Mouse (Mus musculus) stomach, embryonic 15.5 days (tissue): ENCODE data around the gene Apobec2. TPM values are rescaled to one million over a fixed set of nuclear protein-coding genes. Genes with fewer than 3 reads are reported as not detected.

ENCODE experiments used
- ATAC-seq: fragments of 200-750 bp; cut with Nextera tagmentation; 2 replicates; pipeline ENCODE4 v1.8.0; 2017; ENCODE audit warnings: low read depth, moderate number of reproducible peaks, moderate TSS enrichment; ENCODE audit not compliant: insufficient read depth, low FRiP score
- H3K27ac ChIP-seq: fragments of 300-500 bp; sonication (generic); 2 replicates; pipeline ENCODE4 v1.5.1; 2015; ENCODE audit warnings: mild to moderate bottlenecking, inconsistent platforms
- H3K27me3 ChIP-seq: fragments of 300-500 bp; sonication (generic); replicated peaks from 2 replicates; pipeline ENCODE4 v1.6.1; 2015; ENCODE audit warnings: inconsistent platforms
- H3K36me3 ChIP-seq: fragments of 300-500 bp; sonication (generic); 2 replicates; pipeline ENCODE4 v1.6.1; 2015; ENCODE audit warnings: inconsistent platforms
- H3K4me1 ChIP-seq: fragments of 300-500 bp; sonication (generic); 2 replicates; pipeline ENCODE4 v1.6.1; 2015; ENCODE audit warnings: inconsistent platforms
- H3K4me2 ChIP-seq: fragments of 300-500 bp; sonication (generic); 2 replicates; pipeline ENCODE4 v1.6.1; 2015; ENCODE audit warnings: mild to moderate bottlenecking, inconsistent platforms
- H3K4me3 ChIP-seq: fragments of 300-500 bp; sonication (generic); replicated peaks from 2 replicates; pipeline ENCODE4 v1.5.1; 2015; ENCODE audit warnings: inconsistent platforms
- H3K9ac ChIP-seq: fragments of 300-500 bp; sonication (generic); 2 replicates; pipeline ENCODE4 v1.6.1; 2015; ENCODE audit warnings: inconsistent platforms
- H3K9me3 ChIP-seq: fragments of 300-500 bp; sonication (generic); 2 replicates; pipeline ENCODE4 v1.6.1; 2016; ENCODE audit warnings: inconsistent platforms
- WGBS: fragments of 180-500 bp; shearing (Covaris S2); methylation state at CpG from one replicate; pipeline ENCODE4 v1.1.7; 2015; 5-methylcytosine and 5-hydroxymethylcytosine counted together
- polyA plus RNA-seq: library from polyadenylated mRNA; unstranded; fragments of >200 nt; fragmentation: Nextera tagmentation; extraction: Ambion mirVana; gene quantifications from 2 replicates; pipeline ENCODE4 v1.2.1, GENCODE M21; 2015

The Apobec2 gene
- polyA plus RNA-seq, 1 experiment from 2014 or later = 4.4 TPM

- ATAC-seq = no peak
- Histone ChIP-seq H3K9ac (no peak overlapping the region), H3K36me3 (0 out of 2 replicates have a peak, but pooled peaks cover under 1% of the 10 kb centered on the region), H3K27ac (no peak overlapping the region), H3K4me1 (peaks cover 13% of the 10 kb centered on the region; the same call in 1 of the 2 replicates), H3K9me3 (no peaks in the 10 kb centered on the region), H3K4me3 (no peak overlapping the region), H3K4me2 (no peak overlapping the region), H3K27me3 (no peaks in the 10 kb centered on the region)
- 78% methylated on average over 1 of the region's 1 CpGs for WGBS
These were observed 28.0 kb downstream of the Apobec2 start for GRCm38 (mm10) chr17:48404706-48405105.

DNA sequence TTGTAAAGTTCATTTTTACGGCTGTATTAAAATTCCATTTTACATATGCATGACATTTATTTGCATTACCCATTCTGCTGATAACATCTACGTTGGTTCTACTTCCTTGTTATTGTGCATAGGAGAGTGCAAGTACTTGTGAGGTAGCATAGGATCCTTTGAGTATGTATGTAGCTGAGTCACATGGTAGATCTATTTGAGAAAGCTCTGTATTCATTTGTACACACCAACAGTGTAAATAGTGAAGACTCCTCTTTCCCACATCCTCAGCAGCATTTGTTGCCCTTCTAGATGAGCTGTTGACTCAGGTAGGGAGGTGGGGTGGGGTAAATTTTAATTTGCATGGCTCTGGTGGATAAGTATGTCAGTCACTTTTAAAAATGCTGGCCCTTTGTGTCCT, 28.9 kb downstream of the Apobec2 start:
- H3K9me3 ChIP-seq = no peaks in the 10 kb centered on the region
- no peak overlapping the region for H3K4me2 ChIP-seq
- H3K27ac ChIP-seq = no peak overlapping the region
- H3K27me3 ChIP-seq = no peaks in the 10 kb centered on the region
- H3K4me3 ChIP-seq = no peak overlapping the region
- peaks cover 9% of the 10 kb centered on the region for H3K36me3 ChIP-seq
- 80% methylated on average over 2 of the region's 2 CpGs for WGBS
- peaks cover 13% of the 10 kb centered on the region; the same call in 1 of the 2 replicates for H3K4me1 ChIP-seq
- no peak overlapping the region for H3K9ac ChIP-seq
- ATAC-seq = no peak

GRCm38 (mm10) chr17:48402751-48403150, 30.0 kb downstream of the Apobec2 start:
- H3K4me3 ChIP-seq = no peak overlapping the region
- peaks cover 16% of the 10 kb centered on the region for H3K36me3 ChIP-seq
- no peak overlapping the region for H3K27ac ChIP-seq
- no peak overlapping the region for H3K9ac ChIP-seq
- H3K27me3 ChIP-seq = no peaks in the 10 kb centered on the region
- no peak for ATAC-seq
- H3K4me1 ChIP-seq = peaks cover 7% of the 10 kb centered on the region; the same call in 1 of the 2 replicates
- WGBS = 87% methylated on average over 3 of the region's 3 CpGs
- H3K4me2 ChIP-seq = no peak overlapping the region
- H3K9me3 ChIP-seq = no peaks in the 10 kb centered on the region

DNA sequence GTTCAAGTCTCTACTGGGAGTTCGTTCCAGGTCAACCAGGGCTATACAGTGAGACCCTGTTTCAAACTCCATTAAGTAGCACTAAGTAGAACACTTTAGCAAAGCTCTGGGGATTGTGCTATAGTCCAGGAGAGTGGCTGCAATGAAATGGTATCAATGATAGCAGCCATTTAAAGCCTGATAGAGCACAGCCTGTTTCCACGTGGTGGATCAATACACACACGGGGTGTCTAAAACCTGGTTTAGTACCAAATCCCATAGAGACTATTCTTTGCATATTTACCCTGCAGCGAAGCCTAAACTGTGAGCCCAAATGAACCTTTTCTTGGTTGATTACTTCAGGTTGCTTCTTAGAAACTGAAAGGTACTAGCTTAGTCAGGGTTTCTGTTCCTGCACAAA, 31.0 kb downstream of the Apobec2 start:
- Histone ChIP-seq H3K27me3 (no peaks in the 10 kb centered on the region), H3K27ac (no peak overlapping the region), H3K4me3 (no peak overlapping the region), H3K9ac (no peak overlapping the region), H3K4me1 (no peaks in the 10 kb centered on the region), H3K4me2 (no peak overlapping the region), H3K36me3 (peaks cover 16% of the 10 kb centered on the region), H3K9me3 (no peaks in the 10 kb centered on the region)
- 84% methylated on average over 4 of the region's 4 CpGs for WGBS
- ATAC-seq = no peak

- H3K4me2 ChIP-seq = no peak overlapping the region
- WGBS = 91% methylated on average over 3 of the region's 3 CpGs
- H3K4me1 ChIP-seq = no peaks in the 10 kb centered on the region
- H3K9me3 ChIP-seq = no peaks in the 10 kb centered on the region
- ATAC-seq = no peak
- H3K4me3 ChIP-seq = no peak overlapping the region
- H3K27ac ChIP-seq = no peak overlapping the region
- H3K27me3 ChIP-seq = no peaks in the 10 kb centered on the region
- no peak overlapping the region for H3K9ac ChIP-seq
- peaks cover 65% of the 10 kb centered on the region for H3K36me3 ChIP-seq
These were observed 40.1 kb downstream of the Apobec2 start for GRCm38 (mm10) chr17:48392616-48393015.

DNA sequence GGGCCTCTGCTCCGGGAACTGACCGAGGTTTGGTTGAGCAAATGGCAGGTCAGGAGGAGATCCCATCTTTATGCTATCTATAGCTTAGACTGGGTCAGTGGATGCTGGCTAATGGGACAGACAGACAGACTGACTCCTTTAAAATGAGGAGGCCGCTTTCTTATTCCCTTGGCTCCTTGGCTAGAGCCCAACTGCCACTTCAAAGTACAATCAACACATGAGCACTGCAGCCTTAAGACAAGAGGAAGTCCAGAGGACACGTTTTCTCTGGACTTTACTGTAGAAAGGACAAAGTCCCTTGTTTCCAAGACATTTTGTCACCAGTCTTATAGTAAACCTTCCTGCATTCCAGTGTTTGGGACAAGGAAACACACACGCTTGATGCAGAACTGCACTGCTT, 41.3 kb downstream of the Apobec2 start:
- 84% methylated on average over 5 of the region's 5 CpGs for WGBS
- Histone ChIP-seq H3K9me3 (no peaks in the 10 kb centered on the region), H3K36me3 (peaks cover 74% of the 10 kb centered on the region), H3K4me1 (no peaks in the 10 kb centered on the region), H3K9ac (no peak overlapping the region), H3K27ac (no peak overlapping the region), H3K4me3 (no peak overlapping the region), H3K27me3 (no peaks in the 10 kb centered on the region), H3K4me2 (no peak overlapping the region)
- no peak for ATAC-seq

DNA sequence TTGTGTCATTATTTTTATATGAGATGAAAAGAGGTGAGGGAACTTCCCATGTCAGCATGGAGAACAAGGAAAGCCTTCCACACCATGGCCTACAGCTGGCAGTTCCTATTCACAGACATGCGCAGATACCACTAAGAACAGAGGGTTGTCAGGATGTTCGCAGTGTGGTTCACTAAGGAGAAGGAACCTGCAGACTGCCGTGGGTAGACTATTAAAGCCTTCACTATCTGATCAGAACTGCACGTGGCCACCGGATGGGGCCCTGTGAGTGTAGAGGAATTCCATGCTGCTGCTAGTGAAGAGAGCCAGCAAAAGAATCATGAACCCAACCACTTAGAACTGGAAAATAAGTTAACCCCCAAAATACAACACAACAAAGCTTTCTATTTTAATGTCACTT, 43.3 kb downstream of the Apobec2 start:
- WGBS = 87% methylated on average over 5 of the region's 5 CpGs
- Histone ChIP-seq H3K9me3 (no peaks in the 10 kb centered on the region), H3K4me3 (no peak overlapping the region), H3K27ac (no peak overlapping the region), H3K36me3 (peaks cover 72% of the 10 kb centered on the region), H3K4me2 (no peak overlapping the region), H3K4me1 (no peaks in the 10 kb centered on the region), H3K27me3 (no peaks in the 10 kb centered on the region), H3K9ac (no peak overlapping the region)
- no peak for ATAC-seq

GRCm38 (mm10) chr17:48388666-48389065, 44.1 kb downstream of the Apobec2 start:
- peaks cover 68% of the 10 kb centered on the region for H3K36me3 ChIP-seq
- no peaks in the 10 kb centered on the region for H3K9me3 ChIP-seq
- H3K4me1 ChIP-seq = no peaks in the 10 kb centered on the region
- no peak for ATAC-seq
- H3K4me2 ChIP-seq = no peak overlapping the region
- no peak overlapping the region for H3K27ac ChIP-seq
- H3K9ac ChIP-seq = no peak overlapping the region
- H3K4me3 ChIP-seq = no peak overlapping the region
- no peaks in the 10 kb centered on the region for H3K27me3 ChIP-seq
- 80% methylated on average over 2 of the region's 2 CpGs for WGBS

DNA sequence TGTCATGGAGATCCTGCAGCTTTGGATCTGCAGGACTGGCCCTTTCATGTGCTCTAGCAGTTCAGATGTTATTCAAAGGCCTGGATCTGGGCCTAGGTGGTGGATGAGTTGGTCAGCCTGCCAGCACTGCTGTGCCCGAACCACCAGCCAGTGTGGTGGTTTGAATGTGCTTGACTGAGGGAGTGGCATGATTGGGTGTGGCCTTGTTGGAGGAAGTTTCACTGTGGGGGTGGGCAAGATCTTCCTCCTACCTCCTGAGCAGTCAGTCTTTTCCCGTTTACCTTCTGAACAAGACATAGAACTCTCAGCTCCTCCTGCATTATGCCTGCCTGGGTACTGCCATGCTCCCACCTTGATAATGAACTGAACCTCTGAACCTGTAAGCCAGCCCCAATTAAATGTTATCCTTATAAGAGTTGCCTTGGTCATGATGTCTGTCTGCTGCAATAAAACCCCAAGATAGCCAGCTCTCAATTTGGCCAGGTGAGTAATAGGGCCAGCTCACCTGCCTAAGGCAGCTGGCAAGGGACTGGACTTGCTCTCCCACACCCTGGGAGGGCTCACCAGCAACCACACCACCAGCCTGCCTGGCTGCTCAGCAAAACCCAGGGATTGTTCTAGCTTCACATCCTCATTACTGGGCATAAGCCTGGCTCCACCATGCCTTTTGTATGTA, 46.8 kb downstream of the Apobec2 start:
- Histone ChIP-seq H3K4me3 (no peak overlapping the region), H3K9me3 (no peaks in the 10 kb centered on the region), H3K27ac (no peak overlapping the region), H3K4me2 (no peak overlapping the region), H3K36me3 (peaks cover 42% of the 10 kb centered on the region), H3K4me1 (no peaks in the 10 kb centered on the region), H3K27me3 (no peaks in the 10 kb centered on the region), H3K9ac (no peak overlapping the region)
- WGBS = 56% methylated on average over 2 of the region's 2 CpGs
- no peak for ATAC-seq

GRCm38 (mm10) chr17:48379050-48379449, 53.7 kb downstream of the Apobec2 start:
- no peak overlapping the region for H3K9ac ChIP-seq
- no peak overlapping the region for H3K4me2 ChIP-seq
- no peak overlapping the region for H3K4me3 ChIP-seq
- no peaks in the 10 kb centered on the region for H3K4me1 ChIP-seq
- H3K27ac ChIP-seq = no peak overlapping the region
- no peak for ATAC-seq
- no peaks in the 10 kb centered on the region for H3K36me3 ChIP-seq
- H3K27me3 ChIP-seq = no peaks in the 10 kb centered on the region
- no peaks in the 10 kb centered on the region for H3K9me3 ChIP-seq

DNA sequence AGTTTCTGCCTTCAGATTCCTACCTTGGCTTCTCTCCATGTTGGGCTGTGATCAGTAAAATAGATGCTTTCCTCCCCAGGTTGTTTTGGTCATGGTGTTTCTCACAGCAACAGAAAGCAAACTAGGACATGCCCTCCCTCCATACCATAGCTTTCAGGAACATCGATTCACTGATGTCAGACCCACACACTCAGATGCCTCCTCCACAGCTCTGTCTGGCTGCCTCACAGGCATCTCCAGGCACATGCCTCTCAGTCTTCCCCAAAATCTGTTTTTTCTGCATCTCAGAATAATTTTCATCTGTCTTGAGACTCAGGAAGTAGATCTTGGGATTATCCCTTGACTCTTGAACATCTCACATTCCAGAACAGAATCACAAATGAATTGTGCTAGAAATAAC, 56.6 kb downstream of the Apobec2 start:
- Histone ChIP-seq H3K4me3 (no peak overlapping the region), H3K27ac (no peak overlapping the region), H3K9me3 (no peaks in the 10 kb centered on the region), H3K4me2 (no peak overlapping the region), H3K4me1 (no peaks in the 10 kb centered on the region), H3K27me3 (no peaks in the 10 kb centered on the region), H3K9ac (no peak overlapping the region), H3K36me3 (no peaks in the 10 kb centered on the region)
- 89% methylated on average over 1 of the region's 1 CpGs for WGBS
- ATAC-seq = no peak

DNA sequence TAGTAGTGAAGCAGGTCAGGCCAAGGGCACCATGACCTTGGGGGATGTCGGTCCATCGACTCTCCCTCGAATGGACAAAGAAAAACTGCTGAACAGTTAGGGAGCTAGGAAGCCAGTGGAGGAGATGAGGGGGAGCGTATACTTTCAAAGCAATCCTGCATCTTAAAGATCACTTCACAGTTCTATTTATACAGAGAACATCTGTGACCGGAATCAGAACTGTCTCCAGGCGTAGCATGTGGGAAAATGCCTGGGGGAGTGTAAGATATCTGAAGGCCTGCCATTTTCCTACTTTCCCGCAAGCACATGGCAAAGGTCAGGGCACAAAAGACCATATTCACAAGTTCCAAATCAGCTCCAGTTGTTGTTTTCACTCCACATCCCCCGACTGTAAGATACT, 59.7 kb downstream of the Apobec2 start:
- H3K36me3 ChIP-seq = no peaks in the 10 kb centered on the region
- 73% methylated on average over 8 of the region's 8 CpGs for WGBS
- H3K4me1 ChIP-seq = no peaks in the 10 kb centered on the region
- no peak overlapping the region for H3K27ac ChIP-seq
- no peaks in the 10 kb centered on the region for H3K27me3 ChIP-seq
- no peak overlapping the region for H3K4me3 ChIP-seq
- H3K4me2 ChIP-seq = no peak overlapping the region
- no peak overlapping the region for H3K9ac ChIP-seq
- H3K9me3 ChIP-seq = no peaks in the 10 kb centered on the region
- ATAC-seq = no peak

- Histone ChIP-seq H3K4me2 (no peak overlapping the region), H3K4me1 (no peaks in the 10 kb centered on the region), H3K9ac (no peak overlapping the region), H3K27me3 (no peaks in the 10 kb centered on the region), H3K36me3 (no peaks in the 10 kb centered on the region), H3K9me3 (no peaks in the 10 kb centered on the region), H3K27ac (no peak overlapping the region), H3K4me3 (no peak overlapping the region)
- no peak for ATAC-seq
These were observed 61.1 kb downstream of the Apobec2 start for GRCm38 (mm10) chr17:48371621-48372020.
